Mouse (Mus musculus) gonadal fat pad, adult 2 months (tissue): ENCODE results near the gene Arap1. TPM values are rescaled to one million over a fixed set of nuclear protein-coding genes. Genes with fewer than 3 reads are reported as not detected.

Experiments used
- DNase-seq: peaks from one replicate; pipeline ENCODE4 v3.0.0-alpha.2; 2012; ENCODE audit warnings: low read depth
- polyA plus RNA-seq: library from polyadenylated mRNA; depleted of rRNA; stranded (reverse); fragments of >200 nt; gene quantifications from 2 replicates; pipeline ENCODE4 v1.2.3, GENCODE M21; 2012

Arap1 gene
- polyA plus RNA-seq, 1 experiment, result 90.0 TPM

GRCm38 (mm10) chr7:101394569-101394968 lies 46.7 kb downstream of the Arap1 start:
- no peak for DNase-seq

GRCm38 (mm10) chr7:101395471-101395870 lies 47.6 kb downstream of the Arap1 start:
- no peak for DNase-seq

DNA sequence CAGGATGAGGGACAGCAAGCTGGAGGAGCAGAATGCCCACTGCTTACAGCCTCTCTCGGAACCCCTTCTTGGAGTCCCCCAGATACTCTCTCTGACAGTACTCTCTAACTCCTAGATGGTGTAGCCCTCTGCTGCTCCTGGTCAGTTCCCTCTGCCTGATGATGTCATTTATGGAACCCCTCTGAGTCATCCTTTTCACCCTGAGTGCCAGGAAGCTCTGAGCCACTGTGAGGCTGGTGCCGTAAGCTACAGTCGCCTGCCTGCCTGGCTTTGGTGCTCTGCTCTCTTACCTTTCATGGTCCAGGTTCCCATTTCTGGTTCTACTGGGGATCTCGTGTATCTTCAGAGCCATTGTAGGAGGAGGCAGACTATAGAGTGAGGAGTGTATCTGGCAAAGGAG lies 49.3 kb downstream of the Arap1 start:
- no peak for DNase-seq

DNA sequence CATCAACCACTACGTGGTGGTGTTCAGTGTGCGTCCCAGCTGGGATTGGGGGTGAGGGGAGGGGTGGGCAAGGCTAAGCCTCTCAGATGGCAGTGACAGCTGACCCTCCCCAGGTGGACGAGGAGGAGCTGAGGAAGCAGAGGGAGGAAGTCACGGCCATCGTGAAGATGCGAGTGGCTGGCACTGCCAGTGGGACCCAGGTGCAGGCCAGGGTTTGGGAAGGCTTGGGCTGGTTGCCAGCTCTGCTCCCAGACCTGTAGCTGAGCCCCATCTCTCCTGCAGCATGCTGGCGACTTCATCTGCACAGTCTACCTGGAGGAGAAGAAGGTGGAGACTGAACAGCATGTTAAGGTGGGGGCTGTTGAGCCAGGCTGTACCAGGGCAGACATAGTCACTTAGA lies 53.6 kb downstream of the Arap1 start:
- no peak for DNase-seq

- DNase-seq, result no peak
These were observed 56.0 kb downstream of the Arap1 start for GRCm38 (mm10) chr7:101403831-101404230.

GRCm38 (mm10) chr7:101410267-101410936 lies 62.5 kb downstream of the Arap1 start, which contains the start of gene Gm45837:
Gm45837 (plus strand) TSS chr7:101410886.
- DNase-seq, result no peak

DNA sequence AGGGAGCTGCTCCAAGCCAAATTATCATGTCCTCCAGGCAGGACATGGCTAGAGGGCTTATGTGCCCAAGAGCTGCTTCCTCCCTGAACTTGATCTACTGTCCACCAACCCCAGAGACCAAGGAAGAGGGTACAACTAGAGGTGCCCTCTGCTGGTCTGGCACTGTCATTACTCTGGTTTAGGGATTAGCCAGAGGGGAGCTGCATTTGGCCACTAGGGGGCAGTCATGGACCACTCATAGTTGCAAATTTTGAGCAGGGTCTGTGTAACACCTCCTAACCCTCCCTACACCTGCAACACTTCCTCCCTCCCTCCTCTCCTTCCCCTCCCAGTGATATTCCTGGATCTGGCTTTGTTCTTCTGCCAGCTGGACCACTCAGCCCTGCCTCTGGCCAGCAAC lies 64.9 kb downstream of the Arap1 start:
- DNase-seq, result no peak

DNA sequence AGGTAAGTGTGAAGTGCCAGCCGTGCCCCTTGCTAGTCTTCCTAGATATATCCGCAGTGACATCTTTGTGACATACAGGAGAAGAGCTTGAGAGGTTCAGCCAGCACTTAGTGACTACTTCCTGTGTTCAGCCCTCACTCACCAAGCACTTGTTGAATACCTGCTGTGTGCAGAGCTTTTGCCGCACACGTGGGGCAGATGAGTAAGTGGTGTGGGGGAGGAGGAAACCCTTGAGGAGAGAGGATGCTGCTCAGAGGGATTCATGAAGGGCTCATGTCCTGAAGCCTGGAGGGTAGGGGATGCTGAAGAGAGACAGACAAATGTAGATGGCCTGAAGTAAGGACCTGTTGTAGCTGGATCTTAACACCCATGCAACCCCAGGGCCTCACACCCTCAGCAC lies 66.3 kb downstream of the Arap1 start:
- DNase-seq, result no peak

DNA sequence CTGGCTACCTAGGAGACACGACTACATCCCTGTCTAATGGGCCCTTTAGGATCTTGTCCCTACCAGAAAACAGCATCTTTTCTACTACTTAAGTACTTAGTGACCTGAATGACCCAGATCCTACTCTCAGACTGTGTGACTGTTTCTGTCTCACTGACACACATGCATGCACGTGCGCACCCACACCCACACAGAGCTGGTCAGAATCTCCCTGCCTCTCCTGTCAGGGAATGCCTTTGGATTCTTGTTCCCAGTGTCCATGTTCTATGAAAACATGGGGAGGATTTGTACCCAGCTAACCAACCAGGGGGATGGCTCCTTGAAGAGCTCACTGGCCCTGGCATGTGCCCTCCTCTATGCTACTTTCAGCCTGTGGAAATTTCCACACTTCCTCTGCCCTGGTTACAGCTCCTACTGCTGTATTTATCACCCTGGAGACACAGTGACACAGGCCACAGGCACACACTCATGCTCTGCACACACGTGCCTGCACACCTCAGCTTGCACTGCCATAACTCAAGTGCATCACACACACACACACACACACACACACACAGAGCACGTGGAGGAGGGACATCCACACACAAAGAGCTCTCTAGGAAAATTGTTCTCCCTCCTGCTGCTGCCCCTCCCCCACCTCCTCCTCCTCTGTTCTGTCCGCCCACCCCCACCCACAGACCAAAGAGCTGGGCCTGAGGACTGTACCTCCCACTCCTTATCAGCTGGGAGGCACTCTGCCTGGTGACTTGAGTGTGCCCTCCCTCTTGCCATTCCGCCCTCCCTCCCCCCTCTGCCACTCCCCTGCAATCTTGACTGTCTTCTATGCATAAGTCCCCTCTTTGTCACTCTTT lies 67.0 kb downstream of the Arap1 start:
- DNase-seq, result no peak

DNA sequence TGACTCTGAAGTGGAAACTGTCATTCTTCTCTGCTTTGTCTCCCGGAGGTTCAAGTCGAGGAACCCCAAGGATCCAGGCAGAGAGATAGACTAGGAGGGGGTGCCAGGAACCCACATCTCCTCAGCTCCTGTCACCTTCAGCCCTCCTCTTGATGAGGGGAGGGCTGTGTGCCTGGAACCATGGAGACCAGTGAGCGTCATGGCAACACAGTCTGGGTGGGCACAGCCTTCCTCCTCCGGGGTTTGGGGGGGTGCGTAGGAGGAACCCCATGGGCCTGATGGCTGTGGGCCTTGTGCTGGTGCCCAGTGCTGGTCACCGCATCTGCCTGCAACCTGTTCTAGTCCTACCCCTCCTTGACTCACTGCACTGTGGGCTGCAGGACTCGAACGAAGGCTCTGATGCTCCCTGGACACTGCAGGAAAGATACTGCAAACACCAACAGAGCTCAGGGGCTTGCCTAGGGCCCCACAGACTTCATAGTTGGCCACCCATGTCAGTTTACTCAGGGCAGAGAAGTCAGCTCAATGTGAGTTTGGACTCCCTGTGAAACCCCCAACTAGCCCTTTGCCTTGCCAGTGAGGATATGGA lies 67.7 kb downstream of the Arap1 start:
- DNase-seq, result no peak

- no peak for DNase-seq
These were observed 68.5 kb downstream of the Arap1 start for GRCm38 (mm10) chr7:101416391-101416790.

DNA sequence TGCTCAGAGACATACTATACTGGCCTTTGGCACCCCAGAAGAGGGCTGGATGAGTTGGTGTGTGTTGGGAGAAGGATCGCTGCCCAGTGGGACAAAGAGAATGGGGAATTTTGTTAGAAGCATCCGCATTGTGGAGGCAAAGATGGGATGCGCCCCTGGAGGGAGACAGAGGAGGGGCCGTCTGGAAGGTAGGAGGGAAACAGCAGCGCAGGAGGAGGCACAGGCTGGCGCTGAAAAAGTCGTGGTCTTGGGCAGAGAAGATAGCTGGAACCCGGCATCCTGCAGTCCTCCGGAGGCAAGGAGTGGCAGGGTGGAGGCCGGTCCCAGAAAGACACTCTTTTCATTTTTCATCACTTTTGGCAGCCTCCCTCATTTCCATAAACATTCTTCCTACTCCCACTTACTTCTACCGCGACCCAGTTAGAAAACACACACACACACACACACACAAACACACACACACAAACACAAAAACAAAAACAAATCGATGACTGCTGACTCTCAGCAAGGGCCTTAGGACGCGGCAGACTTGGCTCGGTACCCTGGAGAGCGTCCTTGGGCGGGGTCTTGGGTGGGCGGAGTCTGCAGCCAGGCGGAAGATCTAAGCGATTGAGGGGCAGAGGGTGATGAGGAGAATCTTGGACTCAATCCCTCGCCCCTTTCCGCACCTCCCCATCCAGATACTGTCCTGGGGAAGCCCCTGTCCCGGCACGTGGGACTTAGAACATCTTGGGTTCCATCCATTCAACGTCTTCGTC lies 71.3 kb downstream of the Arap1 start:
- DNase-seq, result no peak

DNA sequence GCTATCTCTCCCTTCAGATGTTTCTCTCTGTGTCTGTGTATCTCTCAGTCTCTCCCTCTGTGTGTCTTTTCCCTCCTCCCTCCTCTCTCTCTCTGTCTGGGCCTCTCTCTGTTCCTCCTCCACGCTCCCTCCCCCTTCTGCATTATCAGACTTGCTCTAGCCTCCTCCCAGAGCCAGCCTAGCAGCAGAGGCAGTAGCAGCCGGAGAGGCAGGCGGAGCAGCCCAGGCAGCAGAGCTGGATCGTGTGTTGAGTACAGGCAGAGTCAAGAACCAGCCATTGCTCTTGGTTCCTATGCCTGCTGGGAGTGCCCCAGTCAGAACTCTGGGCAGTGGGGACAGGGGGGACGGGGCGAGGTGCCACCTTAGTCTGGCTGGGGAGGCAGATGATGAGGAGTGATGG lies 73.7 kb downstream of the Arap1 start, which contains the start of gene Pde2a:
Pde2a (plus strand) TSS at position 163 of the 400 bp plus-strand sequence.
- no peak for DNase-seq

- DNase-seq, result no peak
These were observed 74.2 kb downstream of the Arap1 start for GRCm38 (mm10) chr7:101422069-101422468.

DNA sequence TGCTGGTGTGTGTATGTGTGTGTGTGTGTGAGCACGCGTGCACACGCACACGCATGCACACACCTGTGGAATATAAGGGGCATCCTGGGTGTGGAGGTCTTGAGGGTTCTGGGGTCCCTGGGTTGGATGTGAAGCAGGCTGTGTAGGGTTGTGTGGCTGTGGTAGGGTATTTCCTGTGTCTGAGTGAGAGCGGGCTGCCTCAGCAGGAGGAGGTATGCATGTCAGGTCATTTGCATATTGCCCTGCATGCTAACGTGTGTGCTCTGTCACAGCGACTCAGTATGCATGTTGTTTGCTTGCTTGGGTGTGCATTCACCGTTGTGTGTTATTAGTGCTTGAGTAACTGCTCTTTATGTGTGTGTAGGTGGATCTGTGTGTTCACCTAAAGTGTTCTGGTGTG lies 74.8 kb downstream of the Arap1 start:
- DNase-seq, result no peak

- DNase-seq, result no peak
These were observed 76.1 kb downstream of the Arap1 start for GRCm38 (mm10) chr7:101423970-101424369.

DNA sequence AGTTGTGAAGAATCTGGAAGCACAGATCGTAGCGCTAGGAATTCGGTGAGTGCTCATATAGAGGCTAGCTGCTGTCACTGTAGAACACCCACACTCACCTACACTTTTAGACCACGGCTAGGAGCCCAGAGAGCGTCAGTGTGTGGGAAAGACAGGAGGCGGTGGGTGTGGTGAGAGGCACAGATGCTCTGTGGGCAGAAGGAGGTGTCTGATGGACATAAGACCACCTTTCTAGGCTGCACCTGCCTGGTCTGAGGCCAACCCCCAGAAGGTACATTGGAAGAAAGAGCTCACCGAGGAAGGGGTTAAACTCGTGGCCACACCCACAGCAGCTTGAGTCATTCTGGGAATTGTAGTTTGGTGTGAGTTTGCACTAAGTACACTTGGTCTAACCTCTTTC lies 78.8 kb downstream of the Arap1 start:
- DNase-seq, result no peak

DNA sequence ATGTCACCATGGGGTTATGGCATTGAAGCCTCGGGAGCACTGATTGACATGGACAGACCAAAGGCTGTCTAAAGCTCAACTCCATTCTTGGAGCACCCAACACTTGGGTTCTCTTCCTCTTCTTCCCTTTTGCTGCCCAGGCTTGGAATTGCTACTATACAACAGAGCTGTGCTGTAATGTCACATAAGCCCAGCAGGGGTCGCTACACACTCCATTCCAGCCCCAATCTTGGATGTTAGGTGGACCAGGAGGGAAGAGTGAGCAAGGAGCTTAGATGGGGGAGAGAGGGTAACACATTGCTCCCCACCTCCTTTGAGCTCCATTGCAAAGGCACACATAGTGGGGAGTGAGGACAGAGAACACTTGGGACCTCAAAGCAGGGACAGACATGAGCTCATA lies 79.9 kb downstream of the Arap1 start:
- no peak for DNase-seq

DNA sequence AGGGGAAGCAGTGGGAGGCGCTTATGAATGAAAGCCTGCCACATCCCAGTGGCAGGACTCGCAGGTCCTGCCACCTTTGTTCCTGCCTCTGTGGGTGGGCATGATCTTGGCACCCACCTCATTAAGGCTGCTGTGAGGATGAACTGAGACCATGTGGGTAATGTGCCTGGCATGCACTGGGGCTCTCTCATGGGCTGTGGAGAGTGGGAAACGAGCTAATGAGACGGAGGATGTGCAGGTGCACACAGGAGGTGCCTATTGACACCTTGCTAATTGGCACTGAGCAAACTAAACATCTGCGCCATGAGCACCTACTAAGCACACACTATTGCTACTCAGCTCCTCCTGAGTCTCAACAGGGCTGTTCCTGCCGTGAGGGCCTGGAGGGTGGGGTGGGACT lies 87.2 kb downstream of the Arap1 start:
- DNase-seq, result no peak

DNA sequence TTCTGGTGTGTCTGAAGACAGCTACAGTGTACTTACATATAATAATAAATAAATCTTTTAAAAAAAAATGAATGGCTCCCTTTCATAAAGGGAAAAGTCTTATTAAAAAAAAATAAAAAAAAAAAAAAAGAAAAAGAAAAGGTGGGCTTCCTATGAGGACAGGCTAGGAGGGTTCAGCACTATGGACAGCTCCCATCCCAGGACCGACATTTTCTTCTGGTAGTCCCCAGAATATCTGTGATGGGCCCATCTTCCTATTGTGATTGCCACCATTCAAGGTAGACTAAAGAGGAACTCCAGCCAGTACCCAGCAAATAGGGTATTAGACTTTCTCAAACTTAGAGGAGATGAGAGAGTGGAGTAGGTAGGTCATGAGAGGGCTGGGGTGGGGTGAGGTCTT lies 90.0 kb downstream of the Arap1 start:
- DNase-seq, result no peak

DNA sequence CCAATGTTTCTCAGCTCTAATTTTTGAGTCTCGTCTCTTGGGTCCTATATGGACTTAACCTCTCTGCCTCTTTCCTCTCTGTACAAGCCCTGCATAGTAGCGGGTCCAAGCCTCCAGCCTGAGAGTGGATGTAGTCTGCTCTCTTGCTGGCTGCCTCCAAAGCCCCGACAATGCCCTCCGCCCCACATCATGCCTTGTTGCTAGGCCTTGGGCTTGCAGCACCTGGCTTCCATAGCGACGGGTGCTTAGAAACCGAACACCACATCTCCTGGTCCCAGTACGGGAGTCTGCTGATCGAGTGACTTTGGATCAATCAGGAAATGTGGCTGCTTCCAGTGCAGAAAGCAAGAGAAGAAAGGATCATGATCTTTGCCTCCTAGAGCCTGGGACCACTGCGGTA lies 95.2 kb downstream of the Arap1 start:
- DNase-seq, result no peak

- no peak for DNase-seq
These were observed 96.3 kb downstream of the Arap1 start for GRCm38 (mm10) chr7:101444211-101444610.
